Mouse (Mus musculus): ENCODE results near the gene S100a2. TPM values are rescaled to one million over a fixed set of nuclear protein-coding genes. Genes with fewer than 3 reads are reported as not detected.

Gene S100a2
- polyA plus RNA-seq (2014; fragmentation: Nextera tagmentation; extraction: Ambion mirVana), result not detected in 2 replicates

GRCm38 (mm10) chr3:90589947-90590346 lies at the start of gene S100a2:
S100a2 (plus strand) TSS chr3:90590247.
- Histone ChIP-seq H3K9me3 (ENCODE audit: control insufficient read depth, low read depth, low read length) (no peaks in the 10 kb centered on the region), H3K36me3 (ENCODE audit: control insufficient read depth, insufficient read depth, low read length) (no peaks in the 10 kb centered on the region), H3K4me3 (ENCODE audit: low read depth, low read length) (no peak within 1 kb of the TSS), H3K4me2 (replicated peaks; ENCODE audit: low read depth, low read length) (no peak within 1 kb of the TSS), H3K27ac (ENCODE audit: low read length) (no peak within 1 kb of the TSS), H3K9ac (replicated peaks; ENCODE audit: low read depth, low read length) (no peak within 1 kb of the TSS), H3K27me3 (ENCODE audit: control insufficient read depth, insufficient read depth, low read length) (no peaks in the 10 kb centered on the region), H3K4me1 (ENCODE audit: control insufficient read depth, insufficient read depth, low read length) (no peaks in the 10 kb centered on the region)
- no peak for ATAC-seq (ENCODE audit: insufficient number of reproducible peaks, insufficient read depth, low FRiP score, low read depth)
- WGBS, result 85% methylated on average over 8 of the region's 8 CpGs

GRCm38 (mm10) chr3:90540904-90541303 lies 49.1 kb upstream of the S100a2 start:
- H3K4me2 ChIP-seq (replicated peaks; ENCODE audit: low read depth, low read length), result peak overlapping the region; percentile 18; the same call in 1 of the 2 replicates
- 0 out of 2 replicates have a peak overlapping the region, but pooled peaks have one; percentile 21 for H3K9ac ChIP-seq (replicated peaks; ENCODE audit: low read depth, low read length)
- 0 out of 2 replicates have a peak, but pooled peaks have one; percentile 12 for ATAC-seq (ENCODE audit: insufficient number of reproducible peaks, insufficient read depth, low FRiP score, low read depth)
- H3K27me3 ChIP-seq (ENCODE audit: control insufficient read depth, insufficient read depth, low read length), result no peaks in the 10 kb centered on the region
- no peaks in the 10 kb centered on the region for H3K9me3 ChIP-seq (ENCODE audit: control insufficient read depth, low read depth, low read length)
- WGBS, result 53% methylated on average over 4 of the region's 4 CpGs
- no peaks in the 10 kb centered on the region for H3K36me3 ChIP-seq (ENCODE audit: control insufficient read depth, insufficient read depth, low read length)
- peak overlapping the region; percentile 27; the same call in 1 of the 2 replicates for H3K27ac ChIP-seq (ENCODE audit: low read length)
- peaks cover 6% of the 10 kb centered on the region; the same call in 1 of the 2 replicates for H3K4me1 ChIP-seq (ENCODE audit: control insufficient read depth, insufficient read depth, low read length)
- H3K4me3 ChIP-seq (ENCODE audit: low read depth, low read length), result peak overlapping the region; percentile 11; the same call in 1 of the 2 replicates

GRCm38 (mm10) chr3:90549676-90550420 lies 40.2 kb upstream of the S100a2 start:
- WGBS, result 61% methylated on average over 5 of the region's 5 CpGs
- no peak for ATAC-seq (ENCODE audit: insufficient number of reproducible peaks, insufficient read depth, low FRiP score, low read depth)
- no peak overlapping the region for H3K27ac ChIP-seq (ENCODE audit: low read length)

GRCm38 (mm10) chr3:90550421-90550790 lies 39.6 kb upstream of the S100a2 start:
- no peaks in the 10 kb centered on the region for H3K9me3 ChIP-seq (ENCODE audit: control insufficient read depth, low read depth, low read length)
- H3K4me2 ChIP-seq (replicated peaks; ENCODE audit: low read depth, low read length), result no peak overlapping the region
- H3K27ac ChIP-seq (ENCODE audit: low read length), result no peak overlapping the region
- 76% methylated on average over 2 of the region's 2 CpGs for WGBS
- no peaks in the 10 kb centered on the region for H3K36me3 ChIP-seq (ENCODE audit: control insufficient read depth, insufficient read depth, low read length)
- H3K27me3 ChIP-seq (ENCODE audit: control insufficient read depth, insufficient read depth, low read length), result no peaks in the 10 kb centered on the region
- H3K4me3 ChIP-seq (ENCODE audit: low read depth, low read length), result no peak overlapping the region
- no peaks in the 10 kb centered on the region for H3K4me1 ChIP-seq (ENCODE audit: control insufficient read depth, insufficient read depth, low read length)
- no peak overlapping the region for H3K9ac ChIP-seq (replicated peaks; ENCODE audit: low read depth, low read length)
- ATAC-seq (ENCODE audit: insufficient number of reproducible peaks, insufficient read depth, low FRiP score, low read depth), result no peak

More at GRCm38 (mm10) chr3:90549676-90550420, 40.2 kb upstream of the S100a2 start:
- no peaks in the 10 kb centered on the region for H3K4me1 ChIP-seq (ENCODE audit: control insufficient read depth, insufficient read depth, low read length)
- H3K27me3 ChIP-seq (ENCODE audit: control insufficient read depth, insufficient read depth, low read length), result no peaks in the 10 kb centered on the region
- no peak overlapping the region for H3K9ac ChIP-seq (replicated peaks; ENCODE audit: low read depth, low read length)
- H3K4me3 ChIP-seq (ENCODE audit: low read depth, low read length), result no peak overlapping the region
- H3K4me2 ChIP-seq (replicated peaks; ENCODE audit: low read depth, low read length), result no peak overlapping the region
- no peaks in the 10 kb centered on the region for H3K36me3 ChIP-seq (ENCODE audit: control insufficient read depth, insufficient read depth, low read length)
- H3K9me3 ChIP-seq (ENCODE audit: control insufficient read depth, low read depth, low read length), result no peaks in the 10 kb centered on the region

- H3K4me3 ChIP-seq (ENCODE audit: low read depth, low read length), result no peak overlapping the region
Observed at GRCm38 (mm10) chr3:90552231-90552630, 37.8 kb upstream of the S100a2 start.

GRCm38 (mm10) chr3:90555954-90556353 lies 34.1 kb upstream of the S100a2 start:
- H3K27me3 ChIP-seq (ENCODE audit: control insufficient read depth, insufficient read depth, low read length), result no peaks in the 10 kb centered on the region
- H3K27ac ChIP-seq (ENCODE audit: low read length), result no peak overlapping the region
- H3K9me3 ChIP-seq (ENCODE audit: control insufficient read depth, low read depth, low read length), result no peaks in the 10 kb centered on the region
- H3K4me2 ChIP-seq (replicated peaks; ENCODE audit: low read depth, low read length), result no peak overlapping the region
- no peaks in the 10 kb centered on the region for H3K4me1 ChIP-seq (ENCODE audit: control insufficient read depth, insufficient read depth, low read length)
- no peak for ATAC-seq (ENCODE audit: insufficient number of reproducible peaks, insufficient read depth, low FRiP score, low read depth)
- 63% methylated on average over 5 of the region's 5 CpGs for WGBS
- H3K4me3 ChIP-seq (ENCODE audit: low read depth, low read length), result no peak overlapping the region
- H3K9ac ChIP-seq (replicated peaks; ENCODE audit: low read depth, low read length), result no peak overlapping the region
- no peaks in the 10 kb centered on the region for H3K36me3 ChIP-seq (ENCODE audit: control insufficient read depth, insufficient read depth, low read length)

More at GRCm38 (mm10) chr3:90552231-90552630, 37.8 kb upstream of the S100a2 start:
- Histone ChIP-seq H3K4me1 (ENCODE audit: control insufficient read depth, insufficient read depth, low read length) (no peaks in the 10 kb centered on the region), H3K27ac (ENCODE audit: low read length) (no peak overlapping the region), H3K27me3 (ENCODE audit: control insufficient read depth, insufficient read depth, low read length) (no peaks in the 10 kb centered on the region), H3K9me3 (ENCODE audit: control insufficient read depth, low read depth, low read length) (no peaks in the 10 kb centered on the region), H3K36me3 (ENCODE audit: control insufficient read depth, insufficient read depth, low read length) (no peaks in the 10 kb centered on the region), H3K9ac (replicated peaks; ENCODE audit: low read depth, low read length) (no peak overlapping the region), H3K4me2 (replicated peaks; ENCODE audit: low read depth, low read length) (no peak overlapping the region)
- ATAC-seq (ENCODE audit: insufficient number of reproducible peaks, insufficient read depth, low FRiP score, low read depth), result no peak
- 73% methylated on average over 2 of the region's 2 CpGs for WGBS

GRCm38 (mm10) chr3:90560008-90560628 lies 29.9 kb upstream of the S100a2 start, which contains the start of gene S100a3:
S100a3 (plus strand) TSS chr3:90560578.
- Histone ChIP-seq H3K27ac (ENCODE audit: low read length) (no peak within 1 kb of the TSS), H3K9ac (replicated peaks; ENCODE audit: low read depth, low read length) (no peak within 1 kb of the TSS), H3K4me1 (ENCODE audit: control insufficient read depth, insufficient read depth, low read length) (no peaks in the 10 kb centered on the region), H3K36me3 (ENCODE audit: control insufficient read depth, insufficient read depth, low read length) (no peaks in the 10 kb centered on the region), H3K27me3 (ENCODE audit: control insufficient read depth, insufficient read depth, low read length) (no peaks in the 10 kb centered on the region), H3K9me3 (ENCODE audit: control insufficient read depth, low read depth, low read length) (no peaks in the 10 kb centered on the region), H3K4me3 (ENCODE audit: low read depth, low read length) (no peak within 1 kb of the TSS), H3K4me2 (replicated peaks; ENCODE audit: low read depth, low read length) (no peak within 1 kb of the TSS)
- ATAC-seq (ENCODE audit: insufficient number of reproducible peaks, insufficient read depth, low FRiP score, low read depth), result no peak
- 65% methylated on average over 6 of the region's 6 CpGs for WGBS

- Histone ChIP-seq H3K27me3 (ENCODE audit: control insufficient read depth, insufficient read depth, low read length) (no peaks in the 10 kb centered on the region), H3K9me3 (ENCODE audit: control insufficient read depth, low read depth, low read length) (no peaks in the 10 kb centered on the region), H3K4me1 (ENCODE audit: control insufficient read depth, insufficient read depth, low read length) (no peaks in the 10 kb centered on the region), H3K4me2 (replicated peaks; ENCODE audit: low read depth, low read length) (no peak overlapping the region), H3K36me3 (ENCODE audit: control insufficient read depth, insufficient read depth, low read length) (no peaks in the 10 kb centered on the region), H3K9ac (replicated peaks; ENCODE audit: low read depth, low read length) (no peak overlapping the region), H3K4me3 (ENCODE audit: low read depth, low read length) (no peak overlapping the region), H3K27ac (ENCODE audit: low read length) (no peak overlapping the region)
- no peak for ATAC-seq (ENCODE audit: insufficient number of reproducible peaks, insufficient read depth, low FRiP score, low read depth)
- WGBS, result 84% methylated on average over 5 of the region's 5 CpGs
Observed at GRCm38 (mm10) chr3:90574691-90575090, 15.4 kb upstream of the S100a2 start.
